Mouse (Mus musculus): ENCODE measurements around the gene Tmprss4. TPM values are rescaled to one million over a fixed set of nuclear protein-coding genes. Genes with fewer than 3 reads are reported as not detected.

Tmprss4 gene
- polyA plus RNA-seq, 1 experiment from 2014 or later: not detected

- 88% methylated on average over 3 of the region's 3 CpGs for WGBS
- ATAC-seq (replicated peaks): no peak
- no peaks in the 10 kb centered on the region for H3K36me3 ChIP-seq (replicated peaks)
- H3K4me1 ChIP-seq: 0 out of 2 replicates have a peak, but pooled peaks cover 4% of the 10 kb centered on the region
- no peaks in the 10 kb centered on the region for H3K27me3 ChIP-seq (replicated peaks)
- H3K27ac ChIP-seq: no peak overlapping the region
- no peak overlapping the region for H3K4me3 ChIP-seq
- H3K9me3 ChIP-seq: no peaks in the 10 kb centered on the region
- no peak overlapping the region for H3K9ac ChIP-seq
- H3K4me2 ChIP-seq: no peak overlapping the region
Measured at GRCm38 (mm10) chr9:45219644-45220043, 15.8 kb upstream of the Tmprss4 start.

GRCm38 (mm10) chr9:45215526-45216179 is 11.8 kb upstream of the Tmprss4 start:
- Histone ChIP-seq H3K4me3 (no peak overlapping the region), H3K9ac (no peak overlapping the region), H3K9me3 (no peaks in the 10 kb centered on the region), H3K36me3 (replicated peaks) (no peaks in the 10 kb centered on the region), H3K27ac (no peak overlapping the region), H3K27me3 (replicated peaks) (no peaks in the 10 kb centered on the region), H3K4me1 (0 out of 2 replicates have a peak, but pooled peaks cover 4% of the 10 kb centered on the region), H3K4me2 (no peak overlapping the region)
- no peak for ATAC-seq (replicated peaks)
- WGBS: 59% methylated on average over 11 of the region's 11 CpGs

- Histone ChIP-seq H3K4me1 (0 out of 2 replicates have a peak, but pooled peaks cover 4% of the 10 kb centered on the region), H3K36me3 (replicated peaks) (no peaks in the 10 kb centered on the region), H3K27me3 (replicated peaks) (no peaks in the 10 kb centered on the region), H3K9me3 (no peaks in the 10 kb centered on the region), H3K4me2 (no peak overlapping the region), H3K27ac (no peak overlapping the region), H3K9ac (no peak overlapping the region), H3K4me3 (no peak overlapping the region)
- no peak for ATAC-seq (replicated peaks)
- WGBS: 67% methylated on average over 6 of the region's 6 CpGs
Measured at GRCm38 (mm10) chr9:45212001-45212400, 8.1 kb upstream of the Tmprss4 start.

GRCm38 (mm10) chr9:45207015-45207743 is 3.3 kb upstream of the Tmprss4 start:
- no peak for ATAC-seq (replicated peaks)
- H3K4me1 ChIP-seq: no peaks in the 10 kb centered on the region
- H3K9me3 ChIP-seq: no peaks in the 10 kb centered on the region
- H3K9ac ChIP-seq: no peak overlapping the region
- no peaks in the 10 kb centered on the region for H3K27me3 ChIP-seq (replicated peaks)
- 86% methylated on average over 7 of the region's 7 CpGs for WGBS
- H3K4me2 ChIP-seq: no peak overlapping the region
- H3K4me3 ChIP-seq: no peak overlapping the region
- no peaks in the 10 kb centered on the region for H3K36me3 ChIP-seq (replicated peaks)
- H3K27ac ChIP-seq: no peak overlapping the region

GRCm38 (mm10) chr9:45206121-45206520 is 2.2 kb upstream of the Tmprss4 start:
- Histone ChIP-seq H3K9me3 (no peaks in the 10 kb centered on the region), H3K27me3 (replicated peaks) (no peaks in the 10 kb centered on the region), H3K27ac (no peak overlapping the region), H3K4me3 (no peak overlapping the region), H3K36me3 (replicated peaks) (no peaks in the 10 kb centered on the region), H3K9ac (no peak overlapping the region), H3K4me2 (no peak overlapping the region), H3K4me1 (no peaks in the 10 kb centered on the region)
- ATAC-seq (replicated peaks): no peak
- 76% methylated on average over 4 of the region's 4 CpGs for WGBS

GRCm38 (mm10) chr9:45205143-45205542 is 1.3 kb upstream of the Tmprss4 start:
- Histone ChIP-seq H3K36me3 (replicated peaks) (no peaks in the 10 kb centered on the region), H3K4me1 (no peaks in the 10 kb centered on the region), H3K9ac (no peak overlapping the region), H3K4me2 (no peak overlapping the region), H3K27ac (no peak overlapping the region), H3K4me3 (no peak overlapping the region), H3K27me3 (replicated peaks) (no peaks in the 10 kb centered on the region), H3K9me3 (no peaks in the 10 kb centered on the region)
- no peak for ATAC-seq (replicated peaks)
- WGBS: 81% methylated on average over 5 of the region's 5 CpGs

GRCm38 (mm10) chr9:45202021-45202798 is 1.7 kb downstream of the Tmprss4 start:
- H3K9ac ChIP-seq: no peak overlapping the region
- no peaks in the 10 kb centered on the region for H3K4me1 ChIP-seq
- no peak overlapping the region for H3K4me3 ChIP-seq
- ATAC-seq (replicated peaks): no peak
- H3K27ac ChIP-seq: no peak overlapping the region
- H3K36me3 ChIP-seq (replicated peaks): no peaks in the 10 kb centered on the region
- no peaks in the 10 kb centered on the region for H3K9me3 ChIP-seq
- WGBS: 73% methylated on average over 9 of the region's 9 CpGs
- no peak overlapping the region for H3K4me2 ChIP-seq
- H3K27me3 ChIP-seq (replicated peaks): no peaks in the 10 kb centered on the region

GRCm38 (mm10) chr9:45201319-45201947 is 2.5 kb downstream of the Tmprss4 start:
- ATAC-seq (replicated peaks): no peak
- no peaks in the 10 kb centered on the region for H3K4me1 ChIP-seq
- no peaks in the 10 kb centered on the region for H3K9me3 ChIP-seq
- no peak overlapping the region for H3K27ac ChIP-seq
- 86% methylated on average over 5 of the region's 5 CpGs for WGBS
- H3K9ac ChIP-seq: no peak overlapping the region
- H3K27me3 ChIP-seq (replicated peaks): no peaks in the 10 kb centered on the region
- H3K4me3 ChIP-seq: no peak overlapping the region
- H3K4me2 ChIP-seq: no peak overlapping the region
- H3K36me3 ChIP-seq (replicated peaks): no peaks in the 10 kb centered on the region

GRCm38 (mm10) chr9:45197549-45197948 is 6.3 kb downstream of the Tmprss4 start:
- H3K4me2 ChIP-seq: no peak overlapping the region
- no peak overlapping the region for H3K9ac ChIP-seq
- 88% methylated on average over 5 of the region's 5 CpGs for WGBS
- H3K27ac ChIP-seq: no peak overlapping the region
- H3K27me3 ChIP-seq (replicated peaks): no peaks in the 10 kb centered on the region
- H3K4me1 ChIP-seq: no peaks in the 10 kb centered on the region
- H3K9me3 ChIP-seq: no peaks in the 10 kb centered on the region
- H3K4me3 ChIP-seq: no peak overlapping the region
- no peaks in the 10 kb centered on the region for H3K36me3 ChIP-seq (replicated peaks)
- ATAC-seq (replicated peaks): no peak

- no peaks in the 10 kb centered on the region for H3K36me3 ChIP-seq (replicated peaks)
- no peaks in the 10 kb centered on the region for H3K9me3 ChIP-seq
- H3K4me2 ChIP-seq: no peak overlapping the region
- H3K27me3 ChIP-seq (replicated peaks): no peaks in the 10 kb centered on the region
- H3K27ac ChIP-seq: no peak overlapping the region
- H3K4me1 ChIP-seq: no peaks in the 10 kb centered on the region
- no peak overlapping the region for H3K9ac ChIP-seq
- 72% methylated on average over 8 of the region's 8 CpGs for WGBS
- H3K4me3 ChIP-seq: no peak overlapping the region
- no peak for ATAC-seq (replicated peaks)
Measured at GRCm38 (mm10) chr9:45196125-45196830, 7.6 kb downstream of the Tmprss4 start.

- Histone ChIP-seq H3K36me3 (replicated peaks) (no peaks in the 10 kb centered on the region), H3K27me3 (replicated peaks) (no peaks in the 10 kb centered on the region), H3K9ac (no peak overlapping the region), H3K4me1 (no peaks in the 10 kb centered on the region), H3K27ac (no peak overlapping the region), H3K4me2 (no peak overlapping the region), H3K9me3 (no peaks in the 10 kb centered on the region), H3K4me3 (no peak overlapping the region)
- WGBS: 70% methylated on average over 4 of the region's 4 CpGs
- no peak for ATAC-seq (replicated peaks)
Measured at GRCm38 (mm10) chr9:45195468-45195867, 8.4 kb downstream of the Tmprss4 start.

All from midbrain, embryonic 15.5 days (tissue).